Mouse (Mus musculus) mammary gland, adult 2 months (tissue): ENCODE measurements around the gene Smc1b. TPM values are rescaled to one million over a fixed set of nuclear protein-coding genes. Genes with fewer than 3 reads are reported as not detected.

Experiments used
- polyA plus RNA-seq: library from polyadenylated mRNA; depleted of rRNA; stranded (reverse); fragments of >200 nt; gene quantifications from 2 replicates; pipeline ENCODE4 v1.2.3, GENCODE M21; 2012; ENCODE audit warnings: low replicate concordance; rRNA removed

The Smc1b gene
- polyA plus RNA-seq, result not detected in 2 replicates

DNA sequence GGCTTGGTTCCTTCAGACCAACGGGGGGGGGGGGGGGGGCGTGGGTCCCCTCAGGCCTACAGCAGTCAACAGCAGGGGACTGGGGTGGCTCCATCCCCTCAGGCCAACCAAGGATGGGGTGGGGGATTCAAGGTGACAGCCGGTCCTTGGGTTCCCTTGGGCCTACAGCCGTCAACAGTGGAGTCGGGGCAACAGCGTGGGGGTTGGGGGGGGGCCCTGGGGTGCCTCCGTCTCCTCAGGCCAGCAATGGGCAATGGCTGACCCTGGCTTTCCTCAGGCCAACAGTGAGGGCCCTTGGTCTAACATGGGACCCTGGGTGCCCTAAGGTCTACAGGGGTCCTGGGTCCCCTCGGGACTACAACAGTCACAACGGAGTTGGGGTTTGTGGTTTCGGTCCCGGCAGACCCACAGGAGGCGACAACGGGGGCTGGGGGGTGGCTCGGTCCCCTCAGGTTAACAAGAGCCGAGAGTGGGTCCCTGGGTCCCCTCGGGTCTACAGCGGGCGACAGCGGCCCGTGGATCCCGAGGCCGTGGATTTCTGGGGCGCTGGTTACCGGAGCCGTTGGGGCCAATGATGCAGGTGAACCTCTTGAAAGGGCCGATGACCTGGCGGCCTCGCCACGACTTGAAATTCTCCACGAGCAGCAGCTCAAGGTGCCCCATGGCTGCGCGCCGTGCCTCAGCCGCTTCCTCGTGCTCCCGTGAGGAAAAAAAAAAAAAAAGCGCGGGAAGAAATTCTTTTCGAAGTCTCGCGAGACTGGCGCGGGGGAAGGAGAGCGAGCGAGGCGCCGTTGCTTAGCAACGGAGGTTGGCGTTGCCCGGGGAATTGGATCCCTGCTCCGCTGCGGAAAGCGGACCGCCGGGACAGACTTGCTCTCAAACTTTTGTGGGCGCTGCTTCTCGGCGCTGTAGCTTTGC is at the start of gene Smc1b, which contains the start of gene Ribc2:
Smc1b (minus strand) TSS at position 690 of the 918 bp plus-strand sequence.
Ribc2 (plus strand) TSS at position 804 of the 918 bp plus-strand sequence.

DNA sequence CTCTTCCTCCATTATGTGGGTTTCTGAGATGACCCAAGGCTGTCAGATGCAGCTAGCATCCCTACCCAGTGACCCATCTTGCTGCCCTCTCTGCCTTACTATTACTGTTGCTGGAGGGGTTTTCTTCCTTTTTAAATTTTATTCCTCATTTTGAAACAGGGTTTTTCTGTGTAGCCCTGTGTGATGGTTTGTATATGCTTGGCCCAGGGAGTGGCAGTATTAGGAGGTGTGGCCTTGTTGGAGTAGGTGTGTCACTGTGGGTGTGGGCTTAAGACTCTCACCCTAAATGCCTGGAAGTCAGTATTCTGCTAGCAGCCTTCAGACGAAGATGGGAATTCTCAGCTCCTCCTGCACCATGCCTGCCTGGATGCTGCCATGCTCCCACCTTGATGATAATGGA is 103.1 kb downstream of the Smc1b start, which contains the start of gene Fam118a:
Fam118a (plus strand) TSS at position 301 of the 400 bp plus-strand sequence.

DNA sequence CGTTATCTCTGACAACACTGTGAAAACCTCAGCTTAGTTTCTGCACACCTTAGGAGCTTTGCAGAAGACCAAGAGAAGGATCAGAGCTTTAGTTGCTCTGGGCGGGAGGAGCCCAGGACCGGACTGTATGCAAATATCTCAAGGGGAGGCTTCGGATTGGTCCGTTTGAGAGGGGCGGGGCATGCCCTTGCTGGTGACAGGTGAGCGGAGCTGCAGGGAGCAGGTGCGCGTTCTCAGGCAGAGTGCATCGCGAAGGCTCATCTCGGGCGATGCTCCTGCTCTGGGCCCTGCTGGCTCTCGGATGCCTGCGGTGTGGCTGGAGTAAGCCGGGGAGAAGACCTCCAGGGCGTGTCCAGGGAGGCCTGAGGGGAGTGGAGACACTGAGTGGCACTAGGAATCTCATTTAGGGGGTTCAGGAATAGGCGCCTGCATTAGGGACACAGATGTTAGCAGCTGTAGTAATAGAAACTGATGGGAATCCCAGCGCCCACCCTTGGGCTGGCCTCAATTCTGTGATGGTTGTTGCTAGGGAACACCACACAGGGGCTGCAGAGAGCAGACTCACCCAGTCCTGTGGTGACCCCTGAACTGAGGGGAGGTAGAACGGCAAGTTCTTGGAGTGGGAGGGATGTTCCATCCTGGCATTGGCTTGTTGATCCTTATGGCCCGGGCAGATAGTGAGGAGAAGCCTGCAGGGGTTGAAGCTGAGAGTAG is 114.7 kb downstream of the Smc1b start, which contains the start of gene Upk3a:
Upk3a (plus strand) TSS at position 191 of the 714 bp plus-strand sequence.

Other genes with a start within 250 kb of the Smc1b start
- 0.22 and 0.50 TPM in 2 replicates for gene Gm29666, start 211.9 kb downstream of the Smc1b start, polyA plus RNA-seq
- gene Nup50, start 208.6 kb downstream of the Smc1b start, polyA plus RNA-seq, result 6.8 TPM in 2 replicates
- gene 5031439G07Rik, start 143.4 kb downstream of the Smc1b start, polyA plus RNA-seq, result 33.1 and 34.4 TPM in 2 replicates
- gene Upk3a, start 114.8 kb downstream of the Smc1b start, polyA plus RNA-seq, result 11.5 and 25.0 TPM in 2 replicates
- gene Fam118a, start 103.0 kb downstream of the Smc1b start, polyA plus RNA-seq, result 7.5 and 9.8 TPM in 2 replicates
- gene Ribc2, start 114 bp upstream of the Smc1b start, polyA plus RNA-seq, result not detected in 2 replicates
- 68.0 and 82.3 TPM in 2 replicates for gene Fbln1, start 74.0 kb upstream of the Smc1b start, polyA plus RNA-seq
- gene Atxn10, start 204.3 kb upstream of the Smc1b start, polyA plus RNA-seq, result 85.8 and 137 TPM in 2 replicates